Mouse (Mus musculus) liver, embryonic 14.5 days (tissue): ENCODE data around the gene Cbr3.
"Not testable (repeated sequence)": the region's sequence is repeated elsewhere in the genome, so short reads cannot be mapped to it uniquely, and the experiment has no call there.

Experiments
- CTCF ChIP-seq: IDR thresholded peaks from 2 replicates; pipeline ENCODE4 v1.5.1; 2016; ENCODE audit warnings: antibody characterized with exemption, low read depth, control low read depth
- EP300 ChIP-seq: IDR thresholded peaks from 2 replicates; pipeline ENCODE4 v1.6.1; 2016; ENCODE audit warnings: antibody characterized with exemption, low read depth

DNA sequence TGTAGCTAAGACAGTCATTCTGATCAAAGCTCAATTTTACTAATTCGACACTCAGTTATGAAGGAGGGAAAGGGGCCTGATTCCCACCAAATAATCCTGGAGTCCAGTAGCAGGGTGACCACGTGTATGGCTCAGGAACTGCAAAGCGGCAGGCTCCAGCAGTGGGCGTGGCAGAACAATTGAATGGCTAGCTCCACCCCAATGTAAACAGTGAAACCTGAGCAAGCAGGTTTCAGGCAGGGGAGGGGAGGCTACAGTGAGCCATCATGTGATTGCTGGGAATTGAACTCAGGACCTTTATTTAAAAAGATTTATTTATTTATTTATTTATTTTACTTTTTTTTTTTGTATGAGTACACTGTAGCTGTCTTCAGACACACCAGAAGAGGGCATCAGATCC lies 12.5 kb upstream of the Cbr3 start:
- TF ChIP-seq EP300, CTCF: not testable (repeated sequence)
